Mouse (Mus musculus) embryonic facial prominence, embryonic 14.5 days (tissue): Measurements from ENCODE around the gene Ikzf1. TPM values are rescaled to one million over a fixed set of nuclear protein-coding genes. Genes with fewer than 3 reads are reported as not detected.

ENCODE experiments used
- ATAC-seq: fragments of 200-750 bp; cut with Nextera tagmentation; 2 replicates; pipeline ENCODE4 v1.8.0; 2017; ENCODE audit warnings: low read depth, moderate number of reproducible peaks, moderate TSS enrichment
- DNase-seq: peaks from one replicate; pipeline ENCODE4 v3.0.0-alpha.2; 2015; ENCODE audit warnings: low spot score
- H3K27ac ChIP-seq: fragments of 300-500 bp; sonication (generic); replicated peaks from 2 replicates; pipeline ENCODE4 v1.5.1; 2014; ENCODE audit warnings: low read depth, mild to moderate bottlenecking, low read length, moderate library complexity
- H3K27me3 ChIP-seq: fragments of 300-500 bp; sonication (generic); replicated peaks from 2 replicates; pipeline ENCODE4 v1.6.1; 2014; ENCODE audit warnings: low read length; ENCODE audit not compliant: control insufficient read depth, insufficient read depth
- H3K36me3 ChIP-seq: fragments of 300-500 bp; sonication (generic); 2 replicates; pipeline ENCODE4 v1.6.1; 2014; ENCODE audit warnings: low read length, mixed read lengths; ENCODE audit not compliant: control insufficient read depth, insufficient read depth
- H3K4me1 ChIP-seq: fragments of 300-500 bp; sonication (generic); 2 replicates; pipeline ENCODE4 v1.6.1; 2014; ENCODE audit warnings: antibody characterized with exemption, low read length; ENCODE audit not compliant: control insufficient read depth, insufficient read depth
- H3K4me2 ChIP-seq: fragments of 300-500 bp; sonication (generic); 2 replicates; pipeline ENCODE4 v1.6.1; 2014; ENCODE audit warnings: low read depth, mild to moderate bottlenecking, low read length, moderate library complexity, mixed read lengths
- H3K4me3 ChIP-seq: fragments of 300-500 bp; sonication (generic); 2 replicates; pipeline ENCODE4 v1.5.1; 2014; ENCODE audit warnings: low read depth, mild to moderate bottlenecking, low read length
- H3K9ac ChIP-seq: fragments of 300-500 bp; sonication (generic); 2 replicates; pipeline ENCODE4 v1.6.1; 2014; ENCODE audit warnings: low read depth, mild to moderate bottlenecking, low read length, moderate library complexity, mixed read lengths
- H3K9me3 ChIP-seq: fragments of 300-500 bp; sonication (generic); 2 replicates; pipeline ENCODE4 v1.6.1; 2016; ENCODE audit warnings: low read length; ENCODE audit not compliant: control insufficient read depth
- WGBS: fragments of 180-500 bp; shearing (Covaris S2); extraction: QIAGEN DNeasy Blood & Tissue Kit; methylation state at CpG from one replicate; pipeline ENCODE4 v1.1.7; 2014; 5-methylcytosine and 5-hydroxymethylcytosine counted together
- polyA plus RNA-seq: library from polyadenylated mRNA; unstranded; fragments of >200 nt; fragmentation: Nextera tagmentation; extraction: Ambion mirVana; gene quantifications from 2 replicates; pipeline ENCODE4 v1.2.1, GENCODE M21; 2014

Gene Ikzf1
- polyA plus RNA-seq, 1 experiment from 2014 or later: 4.7 TPM

DNA sequence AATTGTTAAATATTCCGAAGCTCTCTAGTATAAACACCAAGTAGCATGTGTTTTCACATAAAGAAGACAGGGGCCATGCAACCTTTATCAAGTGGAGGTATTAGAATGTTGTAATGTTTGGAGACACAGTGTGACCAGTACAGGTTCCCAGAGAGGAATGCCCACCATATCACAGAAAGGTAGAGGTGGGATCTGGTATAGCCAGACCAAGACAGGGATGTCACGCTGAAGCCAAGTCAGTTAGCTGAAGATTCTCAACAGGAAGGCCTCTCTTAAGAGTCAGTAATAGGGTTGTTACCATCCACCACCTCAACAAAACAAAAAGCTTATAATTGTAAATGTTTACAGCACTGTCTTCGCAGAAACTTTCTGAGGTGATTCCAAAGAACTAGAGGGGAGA lies 85.9 kb downstream of the Ikzf1 start:
- WGBS: 86% methylated on average over 3 of the region's 3 CpGs
- no peak for ATAC-seq

DNA sequence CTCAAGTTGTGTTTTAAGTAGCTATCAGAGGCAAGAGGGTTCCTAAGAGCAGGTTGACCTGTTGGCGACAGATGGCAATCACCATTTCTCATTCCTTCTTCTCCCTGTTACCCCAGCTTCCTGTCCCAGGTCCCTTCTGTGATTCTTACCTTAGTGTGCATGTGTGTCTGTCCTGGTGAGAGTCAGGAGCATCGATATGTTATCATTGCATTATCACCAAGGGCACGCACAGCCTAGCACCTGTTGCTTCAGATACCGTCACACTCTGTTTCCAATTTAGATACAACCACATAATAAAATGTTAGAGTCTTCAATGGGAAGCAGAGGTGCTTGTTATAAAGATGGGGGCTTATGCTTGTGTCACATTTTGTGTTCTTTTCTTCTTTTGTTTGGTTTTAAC lies 87.4 kb downstream of the Ikzf1 start:
- H3K27ac ChIP-seq: no peak overlapping the region
- no peaks in the 10 kb centered on the region for H3K27me3 ChIP-seq
- no peak overlapping the region for H3K9ac ChIP-seq
- no peaks in the 10 kb centered on the region for H3K9me3 ChIP-seq
- DNase-seq (no peak), ATAC-seq (no peak)
- H3K36me3 ChIP-seq: no peaks in the 10 kb centered on the region
- no peak overlapping the region for H3K4me2 ChIP-seq
- H3K4me1 ChIP-seq: no peaks in the 10 kb centered on the region
- H3K4me3 ChIP-seq: no peak overlapping the region
- WGBS: 86% methylated on average over 4 of the region's 4 CpGs

More for the DNA sequence above, 85.9 kb downstream of the Ikzf1 start:
- H3K4me1 ChIP-seq: no peaks in the 10 kb centered on the region
- no peaks in the 10 kb centered on the region for H3K36me3 ChIP-seq
- no peak for DNase-seq
- H3K4me3 ChIP-seq: no peak overlapping the region
- H3K9ac ChIP-seq: no peak overlapping the region
- no peaks in the 10 kb centered on the region for H3K27me3 ChIP-seq
- no peak overlapping the region for H3K4me2 ChIP-seq
- no peaks in the 10 kb centered on the region for H3K9me3 ChIP-seq
- H3K27ac ChIP-seq: no peak overlapping the region

DNA sequence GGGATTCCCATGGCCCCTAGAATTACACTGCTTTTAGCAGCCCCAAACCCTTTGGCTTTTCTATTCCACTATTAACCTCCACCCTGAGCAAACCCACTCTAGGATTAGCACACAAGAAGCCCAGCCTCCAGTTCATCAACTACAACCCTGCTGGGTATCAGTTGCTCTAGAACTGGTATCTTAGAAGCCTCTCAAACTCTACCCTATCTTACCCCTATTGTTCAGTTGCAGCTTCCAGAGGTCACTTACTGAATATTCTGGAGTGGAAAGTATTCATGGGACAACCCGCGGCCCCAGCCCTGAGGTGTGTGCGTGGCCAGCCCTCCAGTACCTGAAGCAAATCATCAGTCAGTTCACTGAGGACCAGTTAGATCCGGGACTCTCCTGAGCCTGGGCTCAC lies 89.6 kb downstream of the Ikzf1 start:
- H3K9ac ChIP-seq: no peak overlapping the region
- no peak overlapping the region for H3K4me2 ChIP-seq
- 89% methylated on average over 4 of the region's 4 CpGs for WGBS
- no peak overlapping the region for H3K27ac ChIP-seq
- no peaks in the 10 kb centered on the region for H3K36me3 ChIP-seq
- no peak for DNase-seq
- H3K4me1 ChIP-seq: no peaks in the 10 kb centered on the region
- no peak overlapping the region for H3K4me3 ChIP-seq
- ATAC-seq: no peak
- no peaks in the 10 kb centered on the region for H3K27me3 ChIP-seq
- H3K9me3 ChIP-seq: no peaks in the 10 kb centered on the region

DNA sequence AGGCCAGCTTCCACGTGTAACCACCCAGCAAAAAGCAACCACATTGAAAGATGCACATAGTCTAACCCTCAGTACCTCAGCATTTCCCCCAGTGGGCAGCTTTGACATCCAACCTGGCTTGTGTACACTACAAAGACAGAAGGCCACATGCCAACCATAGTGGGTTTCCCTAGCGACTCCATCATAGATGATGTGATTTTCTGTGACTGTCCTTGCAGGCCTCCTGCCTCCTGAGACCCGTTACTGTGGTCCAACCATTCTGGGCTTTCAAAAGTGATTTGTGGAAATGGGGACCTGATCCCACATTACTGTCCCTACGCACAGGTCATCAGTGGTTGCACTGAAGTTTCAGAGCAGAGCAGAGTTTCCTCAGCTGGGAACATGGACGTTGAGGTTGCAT lies 90.1 kb downstream of the Ikzf1 start:
- DNase-seq (no peak), ATAC-seq (no peak)
- Histone ChIP-seq H3K9ac (no peak overlapping the region), H3K36me3 (no peaks in the 10 kb centered on the region), H3K4me3 (no peak overlapping the region), H3K27ac (no peak overlapping the region), H3K27me3 (no peaks in the 10 kb centered on the region), H3K4me1 (no peaks in the 10 kb centered on the region), H3K4me2 (no peak overlapping the region), H3K9me3 (no peaks in the 10 kb centered on the region)
- 88% methylated on average over 5 of the region's 5 CpGs for WGBS

DNA sequence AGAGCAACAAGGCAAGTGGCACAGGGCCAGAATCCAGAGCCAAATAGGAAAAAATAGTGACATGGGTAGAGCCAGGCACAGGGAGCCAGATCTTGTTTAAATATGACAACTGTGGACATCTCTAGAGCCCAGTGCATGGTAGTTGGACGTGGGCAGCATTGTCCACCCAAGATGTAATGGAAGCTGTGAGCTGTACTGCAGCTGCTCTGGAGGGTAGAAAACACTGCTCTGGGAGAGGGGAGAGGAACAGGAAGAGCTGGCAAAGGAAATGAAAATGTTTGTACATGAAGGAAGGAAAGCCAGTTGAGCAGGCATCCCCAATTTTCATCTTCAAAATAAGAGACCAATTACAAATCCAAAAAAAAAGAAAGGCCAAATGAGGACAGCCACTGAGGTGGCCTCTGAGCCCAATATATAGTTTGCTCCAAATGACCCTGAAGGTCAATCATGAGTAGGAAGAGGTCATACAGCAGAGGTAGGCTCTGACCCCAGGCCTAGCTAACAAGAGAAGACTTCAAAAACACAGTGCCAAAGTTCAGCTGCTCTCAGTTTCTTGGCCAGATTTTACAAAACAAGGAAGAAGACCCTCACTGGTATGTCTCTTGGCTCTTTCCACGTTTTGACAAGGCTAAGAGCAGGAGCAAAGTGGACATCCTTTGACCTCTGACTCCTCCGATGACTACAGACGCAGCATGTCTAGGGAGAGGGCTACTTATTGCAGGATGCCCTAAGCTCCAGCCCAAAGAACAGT lies 91.4 kb downstream of the Ikzf1 start:
- Histone ChIP-seq H3K27ac (no peak overlapping the region), H3K4me1 (no peaks in the 10 kb centered on the region), H3K27me3 (no peaks in the 10 kb centered on the region), H3K4me3 (no peak overlapping the region), H3K36me3 (no peaks in the 10 kb centered on the region), H3K4me2 (no peak overlapping the region), H3K9me3 (no peaks in the 10 kb centered on the region), H3K9ac (no peak overlapping the region)
- DNase-seq (no peak), ATAC-seq (no peak)
- WGBS: 58% methylated on average over 4 of the region's 4 CpGs

DNA sequence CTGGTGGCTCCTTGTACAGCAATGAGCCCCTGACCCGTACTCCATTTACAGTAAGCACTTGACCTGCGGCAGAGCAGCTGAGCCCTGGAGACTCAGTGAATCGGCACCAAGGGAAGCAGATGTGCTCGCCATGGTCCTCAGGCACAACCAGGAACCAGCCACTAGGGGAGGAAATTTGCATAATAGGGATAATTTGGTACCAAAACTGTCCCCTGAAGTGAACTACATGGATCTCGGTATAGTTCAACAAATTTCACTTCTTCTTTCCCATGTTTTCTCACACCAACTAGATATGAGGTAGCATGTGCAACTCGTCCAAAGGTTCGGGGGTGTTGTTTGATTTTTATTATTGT lies 92.0 kb downstream of the Ikzf1 start:
- H3K36me3 ChIP-seq: no peaks in the 10 kb centered on the region
- no peaks in the 10 kb centered on the region for H3K4me1 ChIP-seq
- DNase-seq (no peak), ATAC-seq (no peak)
- WGBS: 77% methylated on average over 7 of the region's 7 CpGs
- H3K4me2 ChIP-seq: no peak overlapping the region
- no peak overlapping the region for H3K27ac ChIP-seq
- no peaks in the 10 kb centered on the region for H3K27me3 ChIP-seq
- H3K9ac ChIP-seq: no peak overlapping the region
- H3K4me3 ChIP-seq: no peak overlapping the region
- H3K9me3 ChIP-seq: no peaks in the 10 kb centered on the region

DNA sequence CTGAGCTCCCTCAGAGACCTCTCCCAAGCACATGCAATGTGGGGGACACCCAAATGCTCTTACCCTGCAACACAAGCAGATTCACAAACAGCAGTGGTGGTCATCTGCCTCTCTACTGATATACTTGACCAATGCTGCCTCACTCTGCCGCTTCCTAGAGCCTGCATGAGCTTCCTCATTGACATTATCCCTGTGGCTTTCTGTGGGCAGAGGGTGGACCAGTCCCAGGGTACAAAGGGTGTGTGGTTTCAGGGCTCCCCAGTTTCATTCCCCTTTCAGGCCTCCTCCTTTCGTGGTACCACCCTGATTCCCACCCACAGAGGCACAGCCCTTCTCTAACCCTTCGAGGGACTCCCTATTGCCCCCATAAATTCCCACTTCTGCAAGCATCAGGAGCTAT lies 92.4 kb downstream of the Ikzf1 start:
- Histone ChIP-seq H3K9ac (no peak overlapping the region), H3K9me3 (no peaks in the 10 kb centered on the region), H3K36me3 (no peaks in the 10 kb centered on the region), H3K27me3 (no peaks in the 10 kb centered on the region), H3K27ac (no peak overlapping the region), H3K4me3 (no peak overlapping the region), H3K4me2 (no peak overlapping the region), H3K4me1 (no peaks in the 10 kb centered on the region)
- WGBS: 73% methylated on average over 3 of the region's 3 CpGs
- ATAC-seq (no peak), DNase-seq (no peak)

DNA sequence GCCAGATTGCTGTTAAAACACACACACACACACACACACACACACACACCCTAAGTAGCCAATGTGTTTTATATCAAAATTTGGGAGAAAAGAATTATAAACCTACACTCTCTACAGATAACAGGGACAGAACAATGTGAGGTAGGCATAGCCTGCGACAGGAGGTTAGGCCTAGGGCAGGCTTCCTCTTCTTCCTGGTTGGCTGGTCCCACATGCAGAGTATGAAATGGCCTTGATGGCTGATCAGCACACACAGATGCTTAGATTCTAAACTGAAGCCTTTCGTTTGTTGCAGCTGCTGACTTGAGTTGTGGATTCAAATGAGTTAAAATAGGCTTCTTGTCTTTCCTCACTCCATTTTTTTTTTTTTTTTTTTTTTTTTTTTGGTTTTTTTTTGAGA lies 93.0 kb downstream of the Ikzf1 start:
- no peak overlapping the region for H3K27ac ChIP-seq
- H3K9me3 ChIP-seq: no peaks in the 10 kb centered on the region
- no peaks in the 10 kb centered on the region for H3K36me3 ChIP-seq
- DNase-seq (no peak), ATAC-seq (no peak)
- 92% methylated on average over 2 of the region's 2 CpGs for WGBS
- no peaks in the 10 kb centered on the region for H3K4me1 ChIP-seq
- no peak overlapping the region for H3K9ac ChIP-seq
- no peaks in the 10 kb centered on the region for H3K27me3 ChIP-seq
- H3K4me2 ChIP-seq: no peak overlapping the region
- no peak overlapping the region for H3K4me3 ChIP-seq

DNA sequence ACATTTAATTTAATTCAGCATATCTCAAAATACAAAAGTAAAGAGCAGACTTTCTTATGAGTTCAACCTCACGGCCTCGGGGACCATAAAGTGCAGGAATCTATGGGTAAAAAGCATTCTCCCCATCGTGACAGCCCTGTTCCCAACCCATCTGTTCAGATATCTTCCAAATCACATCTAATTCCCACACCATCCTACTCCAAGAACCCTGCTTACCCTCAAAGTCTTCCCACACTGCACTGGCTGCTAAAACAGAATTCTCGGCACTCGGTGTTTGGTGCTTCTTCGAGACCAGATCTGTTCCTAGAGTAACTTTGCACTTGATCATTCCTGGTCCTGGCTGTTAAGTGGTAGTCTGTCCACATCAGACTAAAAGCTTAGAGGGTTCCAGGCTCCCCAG lies 93.5 kb downstream of the Ikzf1 start:
- Histone ChIP-seq H3K4me1 (no peaks in the 10 kb centered on the region), H3K27me3 (no peaks in the 10 kb centered on the region), H3K36me3 (no peaks in the 10 kb centered on the region), H3K4me3 (no peak overlapping the region), H3K9me3 (no peaks in the 10 kb centered on the region), H3K27ac (no peak overlapping the region), H3K9ac (no peak overlapping the region), H3K4me2 (no peak overlapping the region)
- DNase-seq (no peak), ATAC-seq (no peak)
- WGBS: 93% methylated on average over 6 of the region's 6 CpGs
